Mouse (Mus musculus) retina, postnatal 1 day (tissue): ENCODE measurements around the gene Slc7a6os.

Source experiments
- DNase-seq: peaks from one replicate; pipeline ENCODE4 v3.0.0-alpha.2; 2012

The Slc7a6os gene

GRCm38 (mm10) chr8:106176891-106177290 is 33.8 kb downstream of the Slc7a6os start:
- peak; percentile 8 for DNase-seq

- DNase-seq = no peak
Measured at GRCm38 (mm10) chr8:106173566-106173965, 37.2 kb downstream of the Slc7a6os start.

- peak; percentile 17 for DNase-seq
Measured at GRCm38 (mm10) chr8:106169934-106170480, 40.7 kb downstream of the Slc7a6os start.

GRCm38 (mm10) chr8:106169017-106169933 is 41.5 kb downstream of the Slc7a6os start:
- DNase-seq = peak; percentile 86

DNA sequence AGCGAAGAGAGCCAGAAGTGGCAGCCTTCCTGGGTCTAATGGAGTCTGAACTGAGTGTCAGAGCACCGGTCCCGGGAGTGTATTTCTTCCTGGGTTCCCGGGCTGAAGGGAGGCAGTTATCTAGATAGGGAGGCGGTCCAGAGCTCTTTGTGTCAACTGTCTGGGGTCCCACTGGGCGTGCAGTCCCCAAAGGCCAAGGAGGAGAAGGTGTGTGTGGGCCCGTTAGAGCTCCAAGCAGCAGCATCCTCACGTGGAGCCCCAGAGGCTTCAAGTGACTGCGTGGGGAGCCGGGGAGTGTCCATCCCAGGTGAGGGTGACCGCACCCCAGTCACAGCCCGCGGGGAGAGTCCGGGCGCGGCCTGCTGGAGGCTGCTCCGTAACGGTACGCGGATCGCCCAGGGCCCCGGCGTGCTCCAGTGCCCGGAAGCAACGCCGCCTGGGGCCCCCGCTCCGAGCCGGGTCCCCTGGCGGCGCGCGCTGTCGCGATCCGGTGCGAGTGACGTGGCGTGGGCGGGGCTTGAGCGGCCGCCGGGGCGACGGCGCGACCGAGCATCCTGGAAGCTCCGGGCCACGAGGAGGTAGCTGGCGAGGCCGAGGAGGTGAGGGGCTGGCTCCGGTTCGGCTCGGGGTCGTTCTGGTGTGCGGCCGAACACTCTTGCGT is 42.2 kb downstream of the Slc7a6os start, which contains the start of gene Slc7a6:
Gene Slc7a6 (plus strand): TSS at position 502 of the 661 bp plus-strand sequence.
- peak; percentile 90 for DNase-seq

DNA sequence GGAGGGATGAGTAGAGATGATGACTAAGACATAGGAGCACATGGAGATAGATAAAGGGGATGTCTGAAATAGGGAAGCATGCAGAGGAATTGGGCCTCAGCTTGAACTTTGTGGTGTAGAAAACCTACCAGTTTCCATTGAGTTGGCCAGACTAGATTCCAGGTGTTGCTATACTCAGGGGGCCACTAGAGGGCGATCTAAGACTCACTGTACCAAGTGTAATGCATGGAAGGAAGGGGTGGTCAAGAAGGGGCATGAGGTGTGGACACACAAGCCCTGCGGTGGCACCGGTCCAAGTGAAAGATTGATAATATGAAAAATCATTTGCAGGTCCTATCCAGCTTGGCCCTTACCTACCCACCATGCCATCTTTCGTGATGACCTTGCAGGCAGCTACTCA is 45.3 kb downstream of the Slc7a6os start:
- DNase-seq = peak; percentile 81

DNA sequence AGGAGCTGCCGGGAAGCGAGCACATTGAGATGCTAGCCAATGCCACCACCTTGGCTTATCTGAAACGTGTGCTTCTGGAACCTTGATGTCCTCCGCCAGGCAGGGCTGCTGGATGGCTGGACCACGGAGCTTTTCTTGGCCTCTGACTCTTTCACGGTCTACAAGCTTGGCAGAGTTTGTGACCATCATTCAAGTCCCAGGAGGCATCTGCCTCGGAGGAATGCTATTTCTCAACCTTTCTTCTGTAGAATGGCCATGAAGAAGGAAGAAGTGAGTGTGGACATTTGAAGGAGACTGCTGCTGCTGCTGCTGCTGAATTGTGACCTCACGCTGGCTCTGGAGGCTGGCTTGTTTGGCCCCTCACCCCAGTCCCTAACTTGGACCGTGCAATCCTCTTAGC is 47.5 kb downstream of the Slc7a6os start:
- DNase-seq = no peak

DNA sequence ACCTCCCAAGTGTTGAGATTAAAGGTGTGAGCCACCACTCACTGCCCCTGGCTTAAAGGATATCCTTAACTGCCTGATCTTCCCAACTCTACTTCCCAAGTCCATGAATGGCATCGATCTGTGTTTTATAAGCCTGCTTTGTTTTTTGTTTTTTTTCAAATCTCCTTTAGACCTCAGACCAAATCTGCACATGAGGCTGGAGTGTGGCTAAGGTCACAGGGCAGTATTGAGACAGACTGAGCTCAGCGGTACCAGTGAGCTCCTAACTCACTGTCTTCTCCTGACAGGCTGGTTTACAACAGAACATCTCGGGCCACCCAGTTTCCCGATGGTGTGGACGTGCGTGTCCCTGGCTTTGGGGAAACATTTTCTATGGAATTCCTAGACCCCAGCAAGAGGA is 50.9 kb downstream of the Slc7a6os start:
- no peak for DNase-seq

- no peak for DNase-seq
Measured at GRCm38 (mm10) chr8:106158381-106158780, 52.4 kb downstream of the Slc7a6os start.

- no peak for DNase-seq
Measured at GRCm38 (mm10) chr8:106157419-106157818, 53.3 kb downstream of the Slc7a6os start.

GRCm38 (mm10) chr8:106152876-106153275 is 57.9 kb downstream of the Slc7a6os start:
- no peak for DNase-seq

GRCm38 (mm10) chr8:106151041-106151440 is 59.7 kb downstream of the Slc7a6os start:
- no peak for DNase-seq
